Mouse (Mus musculus) heart, embryonic 15.5 days (tissue): ENCODE results near the gene Glyat. TPM values are rescaled to one million over a fixed set of nuclear protein-coding genes. Genes with fewer than 3 reads are reported as not detected.

Experiments used
- ATAC-seq: fragments of 200-750 bp; cut with Nextera tagmentation; replicated peaks from 2 replicates; pipeline ENCODE4 v1.8.0; 2017; ENCODE audit warnings: low read depth, moderate TSS enrichment; ENCODE audit not compliant: insufficient number of reproducible peaks, insufficient read depth, low FRiP score
- H3K27ac ChIP-seq: fragments of 300-500 bp; sonication (generic); 2 replicates; pipeline ENCODE4 v1.5.1; 2015; ENCODE audit warnings: mild to moderate bottlenecking, inconsistent platforms
- H3K27me3 ChIP-seq: fragments of 300-500 bp; sonication (generic); 2 replicates; pipeline ENCODE4 v1.6.1; 2015; ENCODE audit warnings: inconsistent platforms
- H3K36me3 ChIP-seq: fragments of 300-500 bp; sonication (generic); 2 replicates; pipeline ENCODE4 v1.6.1; 2015; ENCODE audit warnings: mild to moderate bottlenecking, inconsistent platforms
- H3K4me1 ChIP-seq: fragments of 300-500 bp; sonication (generic); replicated peaks from 2 replicates; pipeline ENCODE4 v1.6.1; 2015; ENCODE audit warnings: inconsistent platforms
- H3K4me2 ChIP-seq: fragments of 300-500 bp; sonication (generic); 2 replicates; pipeline ENCODE4 v1.6.1; 2015; ENCODE audit warnings: inconsistent platforms, mild to moderate bottlenecking, moderate library complexity
- H3K4me3 ChIP-seq: fragments of 300-500 bp; sonication (generic); 2 replicates; pipeline ENCODE4 v1.5.1; 2015; ENCODE audit warnings: mild to moderate bottlenecking, inconsistent platforms
- H3K9ac ChIP-seq: fragments of 300-500 bp; sonication (generic); 2 replicates; pipeline ENCODE4 v1.6.1; 2015; ENCODE audit warnings: mild to moderate bottlenecking, inconsistent platforms
- H3K9me3 ChIP-seq: fragments of 300-500 bp; sonication (generic); replicated peaks from 2 replicates; pipeline ENCODE4 v1.6.1; 2016; ENCODE audit warnings: inconsistent platforms
- WGBS: fragments of 180-500 bp; shearing (Covaris S2); methylation state at CpG from one replicate; pipeline ENCODE4 v1.1.7; 2015; ENCODE audit warnings: mixed read lengths; 5-methylcytosine and 5-hydroxymethylcytosine counted together
- polyA plus RNA-seq: library from polyadenylated mRNA; unstranded; fragments of >200 nt; fragmentation: Nextera tagmentation; extraction: Ambion mirVana; gene quantifications from 2 replicates; pipeline ENCODE4 v1.2.1, GENCODE M21; 2015

Glyat gene
- not detected in 2 replicates for polyA plus RNA-seq

- Histone ChIP-seq H3K4me2 (no peak within 1 kb of the TSS), H3K36me3 (no peaks in the 10 kb centered on the region), H3K9me3 (no peaks in the 10 kb centered on the region), H3K4me3 (no peak within 1 kb of the TSS), H3K9ac (no peak within 1 kb of the TSS), H3K4me1 (no peaks in the 10 kb centered on the region), H3K27ac (no peak within 1 kb of the TSS), H3K27me3 (no peaks in the 10 kb centered on the region)
- WGBS: 64% methylated on average over 4 of the region's 4 CpGs
- ATAC-seq: no peak
Observed at GRCm38 (mm10) chr19:12633176-12633575, at the start of gene Glyat. Glyat (plus strand) TSS chr19:12633308.

GRCm38 (mm10) chr19:12585310-12585709 is 47.8 kb upstream of the Glyat start:
- no peak overlapping the region for H3K4me2 ChIP-seq

GRCm38 (mm10) chr19:12591908-12592307 is 41.2 kb upstream of the Glyat start:
- H3K4me1 ChIP-seq: peaks cover 7% of the 10 kb centered on the region
- no peak for ATAC-seq
- WGBS: 0% methylated on average over 1 of the region's 1 CpGs

More at GRCm38 (mm10) chr19:12585310-12585709, 47.8 kb upstream of the Glyat start:
- H3K4me3 ChIP-seq: no peak overlapping the region
- H3K4me1 ChIP-seq: no peaks in the 10 kb centered on the region
- 65% methylated on average over 4 of the region's 4 CpGs for WGBS
- no peak for ATAC-seq
- H3K27me3 ChIP-seq: no peaks in the 10 kb centered on the region
- H3K9me3 ChIP-seq: no peaks in the 10 kb centered on the region
- H3K27ac ChIP-seq: no peak overlapping the region
- H3K9ac ChIP-seq: no peak overlapping the region
- 0 out of 2 replicates have a peak, but pooled peaks cover 4% of the 10 kb centered on the region for H3K36me3 ChIP-seq

GRCm38 (mm10) chr19:12595135-12595529 is 38.0 kb upstream of the Glyat start:
- Histone ChIP-seq H3K27me3 (no peaks in the 10 kb centered on the region), H3K4me1 (peaks cover 7% of the 10 kb centered on the region), H3K9me3 (no peaks in the 10 kb centered on the region), H3K36me3 (no peaks in the 10 kb centered on the region), H3K4me3 (peak overlapping the region; percentile 65; the same call in 1 of the 2 replicates), H3K4me2 (peak overlapping the region; percentile 100), H3K27ac (no peak overlapping the region), H3K9ac (peak overlapping the region; percentile 70; the same call in 1 of the 2 replicates)
- WGBS: 45% methylated on average over 2 of the region's 2 CpGs
- no peak for ATAC-seq

More at GRCm38 (mm10) chr19:12591908-12592307, 41.2 kb upstream of the Glyat start:
- no peak overlapping the region for H3K27ac ChIP-seq
- H3K9ac ChIP-seq: no peak overlapping the region
- H3K27me3 ChIP-seq: no peaks in the 10 kb centered on the region
- no peak overlapping the region for H3K4me3 ChIP-seq
- no peak overlapping the region for H3K4me2 ChIP-seq
- no peaks in the 10 kb centered on the region for H3K36me3 ChIP-seq
- H3K9me3 ChIP-seq: no peaks in the 10 kb centered on the region

GRCm38 (mm10) chr19:12595530-12596289 is 37.4 kb upstream of the Glyat start:
- WGBS: under 1% methylated on average over 49 of the region's 49 CpGs
- Histone ChIP-seq H3K9ac (peak overlapping the region; percentile 70), H3K4me2 (peak overlapping the region; percentile 100), H3K36me3 (no peaks in the 10 kb centered on the region), H3K27ac (peak overlapping the region; percentile 57; the same call in 1 of the 2 replicates), H3K4me3 (peak overlapping the region; percentile 65), H3K4me1 (peaks cover 7% of the 10 kb centered on the region), H3K27me3 (no peaks in the 10 kb centered on the region), H3K9me3 (no peaks in the 10 kb centered on the region)
- ATAC-seq: peak; percentile 80

GRCm38 (mm10) chr19:12596290-12597072 is 36.6 kb upstream of the Glyat start:
- WGBS: 16% methylated on average over 23 of the region's 23 CpGs
- no peaks in the 10 kb centered on the region for H3K27me3 ChIP-seq
- peaks cover 7% of the 10 kb centered on the region for H3K4me1 ChIP-seq
- no peaks in the 10 kb centered on the region for H3K36me3 ChIP-seq
- H3K4me2 ChIP-seq: peak overlapping the region; percentile 100
- peak overlapping the region; percentile 65 for H3K4me3 ChIP-seq
- ATAC-seq: peak; percentile 56
- no peaks in the 10 kb centered on the region for H3K9me3 ChIP-seq
- 0 out of 2 replicates have a peak overlapping the region, but pooled peaks have one; percentile 57 for H3K27ac ChIP-seq
- H3K9ac ChIP-seq: peak overlapping the region; percentile 70

GRCm38 (mm10) chr19:12597073-12597405 is 36.1 kb upstream of the Glyat start:
- ATAC-seq: no peak

GRCm38 (mm10) chr19:12598674-12599073 is 34.4 kb upstream of the Glyat start:
- Histone ChIP-seq H3K27ac (no peak overlapping the region), H3K4me1 (peaks cover 7% of the 10 kb centered on the region), H3K27me3 (no peaks in the 10 kb centered on the region), H3K9me3 (no peaks in the 10 kb centered on the region), H3K9ac (no peak overlapping the region), H3K4me2 (no peak overlapping the region), H3K4me3 (no peak overlapping the region), H3K36me3 (no peaks in the 10 kb centered on the region)
- WGBS: 67% methylated on average over 3 of the region's 3 CpGs
- ATAC-seq: no peak

More at GRCm38 (mm10) chr19:12597073-12597405, 36.1 kb upstream of the Glyat start:
- peak overlapping the region; percentile 100 for H3K4me2 ChIP-seq
- no peaks in the 10 kb centered on the region for H3K36me3 ChIP-seq
- H3K27ac ChIP-seq: no peak overlapping the region
- H3K27me3 ChIP-seq: no peaks in the 10 kb centered on the region
- H3K9me3 ChIP-seq: no peaks in the 10 kb centered on the region
- no peak overlapping the region for H3K9ac ChIP-seq
- H3K4me1 ChIP-seq: peaks cover 7% of the 10 kb centered on the region
- 41% methylated on average over 3 of the region's 3 CpGs for WGBS
- no peak overlapping the region for H3K4me3 ChIP-seq

GRCm38 (mm10) chr19:12599674-12600073 is 33.4 kb upstream of the Glyat start, which contains the start of gene Gm4952:
Gm4952 (plus strand) TSS chr19:12599974.
- Histone ChIP-seq H3K27me3 (no peaks in the 10 kb centered on the region), H3K4me2 (no peak within 1 kb of the TSS), H3K27ac (no peak within 1 kb of the TSS), H3K36me3 (no peaks in the 10 kb centered on the region), H3K4me1 (peaks cover 7% of the 10 kb centered on the region), H3K4me3 (no peak within 1 kb of the TSS), H3K9ac (no peak within 1 kb of the TSS), H3K9me3 (no peaks in the 10 kb centered on the region)
- WGBS: 32% methylated on average over 1 of the region's 1 CpGs
- no peak for ATAC-seq

GRCm38 (mm10) chr19:12600684-12601480 is 32.2 kb upstream of the Glyat start:
- 38% methylated on average over 2 of the region's 2 CpGs for WGBS
- no peak overlapping the region for H3K9ac ChIP-seq

GRCm38 (mm10) chr19:12608336-12608735 is 24.8 kb upstream of the Glyat start:
- Histone ChIP-seq H3K9ac (no peak overlapping the region), H3K9me3 (no peaks in the 10 kb centered on the region), H3K4me2 (no peak overlapping the region), H3K27ac (no peak overlapping the region), H3K36me3 (no peaks in the 10 kb centered on the region), H3K27me3 (no peaks in the 10 kb centered on the region), H3K4me3 (no peak overlapping the region), H3K4me1 (no peaks in the 10 kb centered on the region)
- no peak for ATAC-seq

More at GRCm38 (mm10) chr19:12600684-12601480, 32.2 kb upstream of the Glyat start:
- no peak for ATAC-seq
- Histone ChIP-seq H3K27ac (no peak overlapping the region), H3K27me3 (no peaks in the 10 kb centered on the region), H3K9me3 (no peaks in the 10 kb centered on the region), H3K4me3 (no peak overlapping the region), H3K4me1 (peaks cover 7% of the 10 kb centered on the region), H3K36me3 (no peaks in the 10 kb centered on the region), H3K4me2 (no peak overlapping the region)
